ENCODE assay signal across 7 mouse cellular contexts in the genomic region with DNA sequence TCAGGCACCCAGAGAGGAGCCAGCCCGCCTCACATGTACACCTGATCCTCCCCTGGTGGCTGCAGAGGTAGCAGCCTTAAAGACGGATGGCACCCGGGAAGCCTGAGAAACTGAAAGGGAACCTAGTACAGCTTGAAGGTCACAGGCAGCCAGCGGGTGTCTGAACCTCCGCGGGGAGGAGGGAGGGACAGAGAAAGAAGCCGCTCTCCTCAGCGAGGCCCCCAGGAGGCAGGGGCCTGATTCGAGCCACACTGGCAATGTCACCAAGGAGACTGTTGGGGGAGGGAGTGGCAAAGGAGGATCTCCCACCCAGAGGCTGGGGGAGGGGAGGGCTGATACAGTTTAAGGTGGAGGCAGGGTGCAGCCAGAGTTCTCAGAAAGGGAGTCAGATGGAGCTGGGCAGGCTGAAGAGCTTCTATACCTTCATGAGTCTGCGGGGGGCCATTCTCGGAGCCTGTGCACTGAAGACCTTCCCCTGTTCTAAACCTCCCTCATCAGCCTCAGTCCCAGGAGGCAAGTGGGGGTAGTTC. TPM values are rescaled to one million over a fixed set of nuclear protein-coding genes. Genes with fewer than 3 reads are reported as not detected.
DNase-seq lines count a peak whose midpoint lies in the region; ATAC-seq lines count a peak whose summit lies in the region.

No protein-coding gene starts in this region.

- H3K4me2 ChIP-seq in midbrain, embryonic 15.5 days: 0 out of 2 replicates have a peak overlapping the region, but pooled peaks have one; percentile 3

- no peaks in the 10 kb centered on the region for H3K36me3 ChIP-seq in embryonic facial prominence, embryonic 10.5 days (replicated peaks)
- no peaks in the 10 kb centered on the region for H3K36me3 ChIP-seq in midbrain, embryonic 15.5 days (replicated peaks)

- WGBS in embryonic facial prominence, embryonic 10.5 days: 2% methylated on average over 11 of the region's 11 CpGs
- 2% methylated on average over 11 of the region's 11 CpGs for WGBS in midbrain, embryonic 15.5 days

- peak overlapping the region; percentile 44 for H3K27ac ChIP-seq in embryonic facial prominence, embryonic 10.5 days (replicated peaks)
- H3K27ac ChIP-seq in midbrain, embryonic 15.5 days: no peak overlapping the region

- H3K4me1 ChIP-seq in embryonic facial prominence, embryonic 10.5 days: peaks cover 35% of the 10 kb centered on the region
- H3K4me1 ChIP-seq in midbrain, embryonic 15.5 days: peaks cover 24% of the 10 kb centered on the region

- H3K27me3 ChIP-seq in embryonic facial prominence, embryonic 10.5 days (replicated peaks; ENCODE audit: low read depth, poor library complexity, severe bottlenecking): peaks cover 62% of the 10 kb centered on the region
- 0 out of 2 replicates have a peak, but pooled peaks cover 3% of the 10 kb centered on the region for H3K27me3 ChIP-seq in midbrain, embryonic 15.5 days (replicated peaks)

- peak; percentile 54 for DNase-seq in testis, postnatal 10 days (ENCODE audit: low spot score)
- DNase-seq in testis, postnatal 14 days (ENCODE audit: low spot score): no peak
- DNase-seq in embryonic facial prominence, embryonic 10.5 days (ENCODE audit: low spot score): peak; percentile 32
- DNase-seq in layer of hippocampus, adult 11-12 months (ENCODE audit: low spot score): no peak
- no peak for DNase-seq in urinary bladder, adult 2 months (ENCODE audit: low spot score)

- H3K4me3 ChIP-seq in embryonic facial prominence, embryonic 10.5 days: peak overlapping the region; percentile 43
- H3K4me3 ChIP-seq in midbrain, embryonic 15.5 days: no peak overlapping the region

- H3K9ac ChIP-seq in midbrain, embryonic 15.5 days: no peak overlapping the region

- peak; percentile 54 for ATAC-seq in inflammation-experienced regulatory T-cells, adult 6 months
- ATAC-seq in midbrain, embryonic 15.5 days (replicated peaks): 0 out of 2 replicates have a peak, but pooled peaks have one; percentile 33

- H3K9me3 ChIP-seq in embryonic facial prominence, embryonic 10.5 days: peaks cover 11% of the 10 kb centered on the region
- H3K9me3 ChIP-seq in midbrain, embryonic 15.5 days: no peaks in the 10 kb centered on the region

RNA-seq across cellular contexts. Expression of a gene that starts 6.1 kb away (rescaled TPM):
- 1.2 and 1.7 TPM in 2 replicates for polyA plus RNA-seq in embryonic facial prominence, embryonic 10.5 days (2016; fragmentation: Nextera tagmentation; extraction: Ambion mirVana)
- not detected for polyA plus RNA-seq in inflammation-experienced regulatory T-cells, adult 6 months (2017; shearing (Covaris generic))
- polyA plus RNA-seq in midbrain, embryonic 15.5 days (2015; fragmentation: Nextera tagmentation; extraction: Ambion mirVana): 19.6 and 22.0 TPM in 2 replicates
- 4.0 and 5.6 TPM in 2 replicates for polyA plus RNA-seq in urinary bladder, adult 2 months (2012; rRNA removed)

RNA-seq across cellular contexts. Expression of a gene that starts 40.7 kb away (rescaled TPM):
- polyA plus RNA-seq in embryonic facial prominence, embryonic 10.5 days (2016; fragmentation: Nextera tagmentation; extraction: Ambion mirVana): 59.1 and 62.5 TPM in 2 replicates
- 10 to 100 TPM; 17.4 to 33.0 (median 17.9) TPM for polyA plus RNA-seq in inflammation-experienced regulatory T-cells, adult 6 months (2017; shearing (Covaris generic))
- 51.0 and 58.0 TPM in 2 replicates for polyA plus RNA-seq in midbrain, embryonic 15.5 days (2015; fragmentation: Nextera tagmentation; extraction: Ambion mirVana)
- polyA plus RNA-seq in urinary bladder, adult 2 months (2012; rRNA removed): 131 and 145 TPM in 2 replicates

Comparison
In these comparisons a context has a peak if more than half of its experiments do, and no peak if none do; other contexts are left out.
1. DNase-seq: peak in testis, postnatal 10 days (single experiment) and embryonic facial prominence, embryonic 10.5 days (single experiment); none in testis, postnatal 14 days (single experiment), layer of hippocampus, adult 11-12 months (single experiment) and urinary bladder, adult 2 months (single experiment).